Mouse (Mus musculus) brain, embryonic 14.5 days (tissue): ENCODE measurements around the gene Ccnt1.

ENCODE experiments used
- CTCF ChIP-seq: fragments of 200-500 bp; IDR thresholded peaks from 2 replicates; pipeline ENCODE4 v1.5.1; 2012; ENCODE audit warnings: inconsistent platforms, mild to moderate bottlenecking, moderate library complexity, borderline replicate concordance; ENCODE audit not compliant: insufficient read depth, insufficient read length; ENCODE audit errors: extremely low read depth
- POLR2A ChIP-seq: fragments of 200-500 bp; IDR thresholded peaks from 2 replicates; pipeline ENCODE4 v1.6.1; 2012; ENCODE audit warnings: mild to moderate bottlenecking, inconsistent platforms, borderline replicate concordance; ENCODE audit not compliant: poor library complexity, insufficient read depth, insufficient read length, severe bottlenecking; ENCODE audit errors: extremely low read depth

- TF ChIP-seq CTCF (no peak), POLR2A (no peak)
Observed at GRCm38 (mm10) chr15:98607557-98607956, 36.8 kb upstream of the Ccnt1 start.
